Mouse (Mus musculus) heart, embryonic 15.5 days (tissue): ENCODE measurements around the gene Nprl2. TPM values are rescaled to one million over a fixed set of nuclear protein-coding genes. Genes with fewer than 3 reads are reported as not detected.
"Not testable (repeated sequence)": the region's sequence is repeated elsewhere in the genome, so short reads cannot be mapped to it uniquely, and the experiment has no call there.

Source experiments
- ATAC-seq: fragments of 200-750 bp; cut with Nextera tagmentation; replicated peaks from 2 replicates; pipeline ENCODE4 v1.8.0; 2017; ENCODE audit warnings: low read depth, moderate TSS enrichment; ENCODE audit not compliant: insufficient number of reproducible peaks, insufficient read depth, low FRiP score
- H3K27ac ChIP-seq: fragments of 300-500 bp; sonication (generic); 2 replicates; pipeline ENCODE4 v1.5.1; 2015; ENCODE audit warnings: mild to moderate bottlenecking, inconsistent platforms
- H3K27me3 ChIP-seq: fragments of 300-500 bp; sonication (generic); 2 replicates; pipeline ENCODE4 v1.6.1; 2015; ENCODE audit warnings: inconsistent platforms
- H3K36me3 ChIP-seq: fragments of 300-500 bp; sonication (generic); 2 replicates; pipeline ENCODE4 v1.6.1; 2015; ENCODE audit warnings: mild to moderate bottlenecking, inconsistent platforms
- H3K4me1 ChIP-seq: fragments of 300-500 bp; sonication (generic); replicated peaks from 2 replicates; pipeline ENCODE4 v1.6.1; 2015; ENCODE audit warnings: inconsistent platforms
- H3K4me2 ChIP-seq: fragments of 300-500 bp; sonication (generic); 2 replicates; pipeline ENCODE4 v1.6.1; 2015; ENCODE audit warnings: inconsistent platforms, mild to moderate bottlenecking, moderate library complexity
- H3K4me3 ChIP-seq: fragments of 300-500 bp; sonication (generic); 2 replicates; pipeline ENCODE4 v1.5.1; 2015; ENCODE audit warnings: mild to moderate bottlenecking, inconsistent platforms
- H3K9ac ChIP-seq: fragments of 300-500 bp; sonication (generic); 2 replicates; pipeline ENCODE4 v1.6.1; 2015; ENCODE audit warnings: mild to moderate bottlenecking, inconsistent platforms
- H3K9me3 ChIP-seq: fragments of 300-500 bp; sonication (generic); replicated peaks from 2 replicates; pipeline ENCODE4 v1.6.1; 2016; ENCODE audit warnings: inconsistent platforms
- WGBS: fragments of 180-500 bp; shearing (Covaris S2); methylation state at CpG from one replicate; pipeline ENCODE4 v1.1.7; 2015; ENCODE audit warnings: mixed read lengths; 5-methylcytosine and 5-hydroxymethylcytosine counted together
- polyA plus RNA-seq: library from polyadenylated mRNA; unstranded; fragments of >200 nt; fragmentation: Nextera tagmentation; extraction: Ambion mirVana; gene quantifications from 2 replicates; pipeline ENCODE4 v1.2.1, GENCODE M21; 2015

Gene Nprl2
- polyA plus RNA-seq, 1 experiment from 2014 or later = 26.4 TPM

DNA sequence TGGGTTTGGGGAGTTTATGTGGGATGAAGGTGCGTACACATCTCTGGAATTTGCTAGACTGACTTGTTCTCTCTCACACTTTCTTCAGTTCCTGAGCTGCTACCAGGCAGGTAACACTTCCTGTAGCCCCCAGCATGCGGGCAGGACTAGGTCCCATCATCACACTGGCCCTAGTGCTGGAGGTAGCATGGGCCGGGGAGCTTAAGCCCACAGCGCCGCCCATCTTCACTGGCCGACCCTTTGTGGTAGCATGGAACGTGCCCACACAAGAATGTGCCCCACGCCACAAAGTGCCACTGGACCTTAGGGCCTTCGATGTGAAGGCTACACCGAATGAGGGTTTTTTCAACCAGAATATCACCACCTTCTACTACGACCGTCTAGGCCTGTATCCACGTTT is 28.0 kb downstream of the Nprl2 start:
- H3K36me3 ChIP-seq = peaks cover 32% of the 10 kb centered on the region
- no peaks in the 10 kb centered on the region for H3K27me3 ChIP-seq
- ATAC-seq = no peak
- peak overlapping the region; percentile 89 for H3K4me3 ChIP-seq
- 47% methylated on average over 13 of the region's 13 CpGs for WGBS
- peak overlapping the region; percentile 81 for H3K9ac ChIP-seq
- H3K9me3 ChIP-seq = no peaks in the 10 kb centered on the region
- peak overlapping the region; percentile 85 for H3K4me2 ChIP-seq
- H3K27ac ChIP-seq = peak overlapping the region; percentile 89
- peaks cover 56% of the 10 kb centered on the region for H3K4me1 ChIP-seq

DNA sequence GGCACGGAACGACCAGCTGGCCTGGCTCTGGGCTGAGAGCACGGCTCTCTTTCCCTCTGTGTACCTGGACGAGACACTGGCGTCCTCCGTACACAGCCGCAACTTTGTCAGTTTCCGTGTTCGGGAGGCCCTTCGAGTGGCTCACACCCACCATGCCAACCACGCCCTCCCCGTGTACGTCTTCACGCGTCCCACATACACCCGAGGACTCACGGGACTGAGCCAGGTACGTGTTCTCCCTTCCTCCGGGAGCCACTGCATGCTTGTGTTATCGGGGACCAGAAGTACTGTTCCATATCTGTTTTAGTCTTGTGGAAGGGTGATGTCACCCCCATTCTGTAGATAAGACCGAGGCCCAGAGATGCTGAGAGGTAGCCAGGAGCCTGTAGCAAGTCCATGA is 28.8 kb downstream of the Nprl2 start:
- Histone ChIP-seq H3K9me3 (no peaks in the 10 kb centered on the region), H3K4me3 (peak overlapping the region; percentile 89), H3K27me3 (no peaks in the 10 kb centered on the region), H3K4me1 (peaks cover 55% of the 10 kb centered on the region), H3K27ac (peak overlapping the region; percentile 27), H3K4me2 (peak overlapping the region; percentile 85), H3K9ac (peak overlapping the region; percentile 30), H3K36me3 (peaks cover 29% of the 10 kb centered on the region)
- WGBS = 45% methylated on average over 21 of the region's 21 CpGs
- ATAC-seq = no peak

DNA sequence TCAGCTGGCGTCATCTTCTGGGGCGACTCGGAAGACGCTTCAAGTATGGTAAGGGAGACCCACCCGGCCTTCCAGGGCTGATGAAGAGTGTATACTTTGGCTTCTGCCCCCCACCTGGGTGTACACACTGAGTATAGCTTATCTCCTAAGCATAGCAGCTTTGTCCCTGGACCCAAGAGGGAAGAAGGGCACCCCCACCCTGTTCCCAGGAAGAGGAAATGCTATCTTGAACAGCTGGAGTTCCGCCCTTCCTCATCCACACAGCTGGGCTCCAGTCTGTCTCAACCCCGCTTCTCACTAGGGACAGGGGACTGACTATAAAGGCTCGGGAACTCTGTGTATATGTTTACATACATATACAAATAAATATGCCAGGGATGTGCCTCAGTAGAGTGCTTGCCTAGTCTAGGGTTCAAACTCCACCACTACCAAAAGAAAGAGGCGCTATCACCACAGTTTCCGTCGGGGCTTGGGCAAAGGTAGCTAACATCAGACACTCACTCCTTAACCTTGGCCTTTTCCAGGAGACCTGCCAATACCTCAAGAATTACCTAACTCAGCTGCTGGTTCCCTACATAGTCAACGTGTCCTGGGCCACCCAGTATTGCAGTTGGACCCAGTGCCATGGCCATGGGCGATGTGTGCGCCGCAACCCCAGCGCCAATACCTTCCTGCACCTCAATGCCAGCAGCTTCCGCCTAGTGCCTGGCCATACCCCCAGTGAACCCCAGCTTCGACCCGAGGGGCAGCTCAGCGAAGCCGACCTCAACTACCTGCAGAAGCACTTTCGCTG is 29.7 kb downstream of the Nprl2 start:
- H3K27me3 ChIP-seq = no peaks in the 10 kb centered on the region
- H3K4me3 ChIP-seq = peak overlapping the region; percentile 89; the same call in 1 of the 2 replicates
- H3K9ac ChIP-seq = peak overlapping the region; percentile 30; the same call in 1 of the 2 replicates
- H3K4me1 ChIP-seq = peaks cover 56% of the 10 kb centered on the region
- H3K4me2 ChIP-seq = peak overlapping the region; percentile 85
- WGBS = 84% methylated on average over 22 of the region's 22 CpGs
- ATAC-seq = no peak
- no peaks in the 10 kb centered on the region for H3K9me3 ChIP-seq
- peaks cover 29% of the 10 kb centered on the region for H3K36me3 ChIP-seq
- peak overlapping the region; percentile 27 for H3K27ac ChIP-seq

- Histone ChIP-seq H3K4me3 (no peak overlapping the region), H3K9ac (no peak overlapping the region), H3K36me3 (peaks cover 29% of the 10 kb centered on the region), H3K4me1 (peaks cover 57% of the 10 kb centered on the region), H3K27ac (no peak overlapping the region), H3K9me3 (no peaks in the 10 kb centered on the region), H3K27me3 (no peaks in the 10 kb centered on the region), H3K4me2 (no peak overlapping the region)
- 91% methylated on average over 2 of the region's 2 CpGs for WGBS
- no peak for ATAC-seq
Measured at GRCm38 (mm10) chr9:107572327-107572662, 30.3 kb downstream of the Nprl2 start.

DNA sequence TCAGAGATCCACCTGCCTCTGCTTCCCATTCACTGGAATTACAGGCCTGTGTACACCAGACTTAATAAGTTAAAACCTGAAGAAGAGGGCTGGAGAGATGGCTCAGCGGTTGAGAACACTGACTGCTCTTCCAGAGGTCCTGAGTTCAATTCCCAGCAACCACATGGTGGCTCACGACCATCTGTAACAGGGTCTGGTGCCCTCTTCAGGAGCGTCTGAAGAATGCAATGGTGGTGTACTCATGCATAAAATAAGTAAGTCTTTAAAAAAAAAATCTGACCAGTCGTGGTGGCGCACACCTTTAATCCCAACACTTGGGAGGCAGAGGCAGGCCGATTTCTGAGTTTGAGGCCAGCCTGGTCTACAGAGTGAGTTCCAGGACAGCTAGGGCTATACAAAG is 31.7 kb downstream of the Nprl2 start:
- peaks cover 53% of the 10 kb centered on the region for H3K4me1 ChIP-seq
- H3K36me3 ChIP-seq = peaks cover 29% of the 10 kb centered on the region
- WGBS = 81% methylated on average over 6 of the region's 6 CpGs
- not testable (repeated sequence) for ATAC-seq, H3K27me3 ChIP-seq, H3K4me2 ChIP-seq, H3K9ac ChIP-seq, H3K27ac ChIP-seq, H3K4me3 ChIP-seq, H3K9me3 ChIP-seq

DNA sequence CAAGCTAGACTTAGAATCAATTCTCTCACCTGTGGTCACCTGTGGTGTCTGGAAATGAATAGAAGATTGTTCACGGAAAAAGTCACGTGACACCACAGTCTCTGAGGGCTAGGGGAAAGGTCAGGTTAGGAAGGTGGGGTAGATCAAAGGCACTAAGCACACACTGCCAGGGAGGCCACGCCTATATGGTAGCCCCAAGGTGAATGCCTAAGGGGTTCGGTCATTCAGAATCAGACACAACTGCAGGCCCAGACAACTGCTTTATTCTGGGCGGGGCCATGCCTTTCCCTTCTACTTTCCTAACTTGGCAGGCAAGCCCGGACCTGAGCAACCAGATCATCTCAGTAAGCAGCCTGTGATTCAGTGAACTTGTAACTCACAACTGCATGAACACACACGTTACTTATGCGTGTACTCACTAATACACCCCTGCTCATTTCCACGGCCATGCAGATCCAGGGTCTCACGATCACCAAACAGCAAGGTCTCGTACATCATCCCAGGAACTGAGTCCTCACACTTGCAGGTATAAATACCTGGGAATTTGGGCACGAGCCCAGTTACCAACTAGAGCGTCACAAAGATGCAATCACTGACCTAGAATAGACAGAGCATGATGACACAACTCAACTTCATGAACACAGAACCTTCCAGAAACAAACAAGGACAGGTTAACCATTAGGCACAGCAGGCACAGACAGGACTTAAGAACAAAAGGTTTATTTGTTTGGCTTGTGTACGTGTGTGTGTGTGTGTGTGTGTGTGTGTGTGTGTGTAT is 33.7 kb downstream of the Nprl2 start:
- H3K4me3 ChIP-seq = no peak overlapping the region

DNA sequence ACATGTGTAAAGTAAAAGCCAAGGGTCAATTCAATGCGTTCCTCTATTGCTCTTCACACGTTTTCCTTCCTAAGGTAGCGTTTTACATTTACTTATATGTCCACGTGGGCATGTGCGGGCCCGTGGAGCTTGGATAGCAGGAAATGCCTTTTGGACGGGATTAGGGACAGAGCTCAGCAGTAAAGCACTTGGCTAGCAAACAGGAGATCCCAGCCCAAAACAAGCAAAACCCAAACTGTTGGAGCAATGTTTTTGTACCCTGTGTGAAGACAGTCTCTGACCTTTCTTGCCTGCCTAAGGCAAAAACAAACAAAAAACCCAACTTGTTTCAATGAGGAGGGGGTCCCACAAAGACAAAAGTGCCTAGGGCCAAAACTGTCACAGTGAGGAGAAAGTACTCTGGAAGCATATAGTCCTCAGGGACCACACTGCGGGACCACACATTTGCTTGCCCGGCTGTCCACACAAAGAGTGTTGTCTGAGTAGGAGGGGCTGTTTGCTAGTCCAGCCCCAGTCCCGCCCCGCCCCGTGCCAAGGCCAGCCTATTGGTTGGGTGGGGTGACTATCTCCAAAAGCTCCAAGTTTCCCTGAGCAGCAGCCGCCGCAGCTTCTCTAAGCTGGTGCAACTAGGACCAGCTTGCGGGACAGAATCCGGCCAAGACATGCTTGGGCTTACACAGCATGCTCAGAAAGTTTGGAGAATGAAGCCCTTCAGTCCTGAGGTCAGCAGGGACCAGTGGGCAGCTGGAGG is 34.5 kb downstream of the Nprl2 start, which contains the start of gene Hyal1:
Gene Hyal1 (plus strand): TSS at position 571 of the 751 bp plus-strand sequence.
- 25% methylated on average over 16 of the region's 16 CpGs for WGBS
- peaks cover 51% of the 10 kb centered on the region for H3K4me1 ChIP-seq
- H3K4me2 ChIP-seq = peak within 1 kb of the TSS; percentile 55
- peak within 1 kb of the TSS; percentile 28; the same call in 1 of the 2 replicates for H3K9ac ChIP-seq
- peak within 1 kb of the TSS; percentile 68 for H3K27ac ChIP-seq
- H3K36me3 ChIP-seq = peaks cover 29% of the 10 kb centered on the region
- H3K27me3 ChIP-seq = no peaks in the 10 kb centered on the region
- peak; percentile 66 for ATAC-seq
- H3K9me3 ChIP-seq = no peaks in the 10 kb centered on the region
- H3K4me3 ChIP-seq = peak within 1 kb of the TSS; percentile 38

More for the DNA sequence above, 33.7 kb downstream of the Nprl2 start:
- no peak overlapping the region for H3K9ac ChIP-seq
- WGBS = 81% methylated on average over 14 of the region's 14 CpGs
- peaks cover 29% of the 10 kb centered on the region for H3K36me3 ChIP-seq
- H3K27me3 ChIP-seq = no peaks in the 10 kb centered on the region
- H3K4me2 ChIP-seq = no peak overlapping the region
- no peak for ATAC-seq
- no peaks in the 10 kb centered on the region for H3K9me3 ChIP-seq
- H3K27ac ChIP-seq = peak overlapping the region; percentile 68
- H3K4me1 ChIP-seq = peaks cover 53% of the 10 kb centered on the region

GRCm38 (mm10) chr9:107577871-107578270 is 35.8 kb downstream of the Nprl2 start:
- Histone ChIP-seq H3K4me2 (peak overlapping the region; percentile 55; the same call in 1 of the 2 replicates), H3K27ac (no peak overlapping the region), H3K9ac (no peak overlapping the region), H3K27me3 (no peaks in the 10 kb centered on the region), H3K9me3 (no peaks in the 10 kb centered on the region), H3K36me3 (peaks cover 17% of the 10 kb centered on the region), H3K4me1 (peaks cover 54% of the 10 kb centered on the region), H3K4me3 (no peak overlapping the region)
- 88% methylated on average over 10 of the region's 10 CpGs for WGBS
- no peak for ATAC-seq

DNA sequence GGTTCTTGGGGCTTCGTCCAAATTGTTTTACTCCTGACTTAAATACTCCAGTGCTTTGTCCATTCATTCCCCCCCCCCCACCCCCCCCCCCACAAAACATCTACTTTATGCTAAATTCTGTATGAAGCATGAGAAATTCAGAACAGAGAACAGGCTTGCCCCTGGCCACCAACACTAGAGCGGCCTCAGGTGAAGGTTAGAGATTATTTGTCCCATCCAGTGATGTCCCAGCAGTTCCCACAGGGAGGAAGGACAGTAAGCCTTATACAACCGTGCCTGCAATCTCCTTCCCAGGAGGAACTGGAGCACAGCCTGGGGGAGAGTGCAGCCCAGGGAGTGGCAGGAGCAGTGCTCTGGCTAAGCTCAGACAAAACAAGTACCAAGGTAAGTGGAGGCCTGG is 36.6 kb downstream of the Nprl2 start, which contains the start of gene Naa80:
Gene Naa80 (plus strand): TSS at position 301 of the 400 bp plus-strand sequence.
- 72% methylated on average over 3 of the region's 3 CpGs for WGBS
- peaks cover 18% of the 10 kb centered on the region for H3K36me3 ChIP-seq
- H3K4me3 ChIP-seq = no peak within 1 kb of the TSS
- H3K4me2 ChIP-seq = peak within 1 kb of the TSS; percentile 89; the same call in 1 of the 2 replicates
- no peaks in the 10 kb centered on the region for H3K27me3 ChIP-seq
- peaks cover 54% of the 10 kb centered on the region for H3K4me1 ChIP-seq
- H3K9ac ChIP-seq = 0 out of 2 replicates have a peak within 1 kb of the TSS, but pooled peaks have one; percentile 14
- no peaks in the 10 kb centered on the region for H3K9me3 ChIP-seq
- no peak for ATAC-seq
- H3K27ac ChIP-seq = peak within 1 kb of the TSS; percentile 93

GRCm38 (mm10) chr9:107579023-107579900 is 37.2 kb downstream of the Nprl2 start:
- no peak overlapping the region for H3K4me3 ChIP-seq
- H3K27me3 ChIP-seq = no peaks in the 10 kb centered on the region
- peaks cover 54% of the 10 kb centered on the region for H3K4me1 ChIP-seq
- H3K9ac ChIP-seq = 0 out of 2 replicates have a peak overlapping the region, but pooled peaks have one; percentile 14
- H3K4me2 ChIP-seq = 0 out of 2 replicates have a peak overlapping the region, but pooled peaks have one; percentile 89
- 95% methylated on average over 14 of the region's 14 CpGs for WGBS
- H3K27ac ChIP-seq = peak overlapping the region; percentile 93
- no peaks in the 10 kb centered on the region for H3K9me3 ChIP-seq
- ATAC-seq = no peak
- peaks cover 16% of the 10 kb centered on the region for H3K36me3 ChIP-seq
